Mouse (Mus musculus): Measurements from ENCODE around the gene Lrrc75b. TPM values are rescaled to one million over a fixed set of nuclear protein-coding genes. Genes with fewer than 3 reads are reported as not detected.

Lrrc75b gene
- total RNA-seq, 1 experiment, result 0.18 TPM

- TF ChIP-seq HCFC1 (IDR thresholded peaks at IDR 0.05; ENCODE audit: borderline replicate concordance, insufficient read depth, low read length) (no peak), MAFK (IDR thresholded peaks at IDR 0.05; ENCODE audit: insufficient read depth, low read depth, low read length) (no peak), ZNF384 (IDR thresholded peaks at IDR 0.05; ENCODE audit: low read depth, low read length) (no peak), CHD2 (IDR thresholded peaks at IDR 0.05; ENCODE audit: low read depth, low read length) (no peak), ZC3H11A (IDR thresholded peaks at IDR 0.05; ENCODE audit: borderline replicate concordance, low read depth, low read length) (no peak)
- H3K9me3 ChIP-seq (ENCODE audit: control insufficient read depth, insufficient read depth, low read depth, low read length), result no peaks in the 10 kb centered on the region
- no peak for DNase-seq (ENCODE audit: low read depth, low spot score)
- no peak overlapping the region for H3K4me3 ChIP-seq (ENCODE audit: insufficient read depth in 1 of 2, low read depth in 1 of 2, low read length in 2 of 2, poor library complexity in 1 of 2, severe bottlenecking in 1 of 2)
- no peaks in the 10 kb centered on the region for H3K36me3 ChIP-seq (ENCODE audit: control insufficient read depth, insufficient read depth, low read length, poor library complexity, severe bottlenecking)
- in situ Hi-C loops (cut with MboI; ENCODE audit: low sequenced_read_pairs in 2 of 2, unreplicated experiment in 2 of 2), result no loop called here
- H3K27ac ChIP-seq (ENCODE audit: insufficient read depth, low read depth, low read length, poor library complexity, severe bottlenecking), result no peak overlapping the region
- no peak overlapping the region for H3K9ac ChIP-seq (ENCODE audit: insufficient read depth, low read depth, low read length, poor library complexity, severe bottlenecking)
- H3K4me1 ChIP-seq (ENCODE audit: control insufficient read depth in 2 of 2, insufficient read depth in 2 of 2, low read length in 2 of 2, poor library complexity in 1 of 2), result peaks cover 10 to 15% of the 10 kb centered on the region in 2 experiments; a peak in 2 of 4 replicates
These were observed 1.6 kb downstream of the Lrrc75b start for GRCm38 (mm10) chr10:75558515-75558914.

- no peaks in the 10 kb centered on the region for H3K9me3 ChIP-seq (ENCODE audit: control insufficient read depth, insufficient read depth, low read depth, low read length)
- H3K27ac ChIP-seq (ENCODE audit: insufficient read depth, low read depth, low read length, poor library complexity, severe bottlenecking), result no peak overlapping the region
- no peak for DNase-seq (ENCODE audit: low read depth, low spot score)
- in situ Hi-C loops (cut with MboI; ENCODE audit: low sequenced_read_pairs in 2 of 2, unreplicated experiment in 2 of 2), result no loop called here
- no peak overlapping the region for H3K4me3 ChIP-seq (ENCODE audit: insufficient read depth in 1 of 2, low read depth in 1 of 2, low read length in 2 of 2, poor library complexity in 1 of 2, severe bottlenecking in 1 of 2)
- no peaks in the 10 kb centered on the region for H3K36me3 ChIP-seq (ENCODE audit: control insufficient read depth, insufficient read depth, low read length, poor library complexity, severe bottlenecking)
- TF ChIP-seq ZNF384 (IDR thresholded peaks at IDR 0.05; ENCODE audit: low read depth, low read length) (no peak), CHD2 (IDR thresholded peaks at IDR 0.05; ENCODE audit: low read depth, low read length) (no peak)
- H3K4me1 ChIP-seq (ENCODE audit: control insufficient read depth in 2 of 2, insufficient read depth in 2 of 2, low read length in 2 of 2, poor library complexity in 1 of 2), result peaks cover 5 to 20% of the 10 kb centered on the region in 2 experiments; a peak in 2 of 4 replicates
- H3K9ac ChIP-seq (ENCODE audit: insufficient read depth, low read depth, low read length, poor library complexity, severe bottlenecking), result no peak overlapping the region
These were observed 4.1 kb downstream of the Lrrc75b start for GRCm38 (mm10) chr10:75556026-75556425.

- TF ChIP-seq HCFC1 (IDR thresholded peaks at IDR 0.05; ENCODE audit: borderline replicate concordance, insufficient read depth, low read length), result no peak
- no peak for TF ChIP-seq MAFK (IDR thresholded peaks at IDR 0.05; ENCODE audit: insufficient read depth, low read depth, low read length)
- TF ChIP-seq CHD2 (IDR thresholded peaks at IDR 0.05; ENCODE audit: low read depth, low read length), result no peak
- no peak for TF ChIP-seq ZC3H11A (IDR thresholded peaks at IDR 0.05; ENCODE audit: borderline replicate concordance, low read depth, low read length)
- no peak for TF ChIP-seq ZNF384 (IDR thresholded peaks at IDR 0.05; ENCODE audit: low read depth, low read length)
- Histone ChIP-seq H3K36me3 (ENCODE audit: control insufficient read depth, insufficient read depth, low read length, poor library complexity, severe bottlenecking) (no peaks in the 10 kb centered on the region), H3K27ac (ENCODE audit: insufficient read depth, low read depth, low read length, poor library complexity, severe bottlenecking) (no peak overlapping the region), H3K9me3 (ENCODE audit: control insufficient read depth, insufficient read depth, low read depth, low read length) (no peaks in the 10 kb centered on the region), H3K4me3 (ENCODE audit: insufficient read depth in 1 of 2, low read depth in 1 of 2, low read length in 2 of 2, poor library complexity in 1 of 2, severe bottlenecking in 1 of 2) (no peak overlapping the region), H3K9ac (ENCODE audit: insufficient read depth, low read depth, low read length, poor library complexity, severe bottlenecking) (no peak overlapping the region), H3K4me1 (ENCODE audit: control insufficient read depth in 2 of 2, insufficient read depth in 2 of 2, low read length in 2 of 2, poor library complexity in 1 of 2) (peaks cover 5 to 21% of the 10 kb centered on the region in 2 experiments; a peak in 2 of 4 replicates)
- in situ Hi-C loops (cut with MboI; ENCODE audit: low sequenced_read_pairs in 2 of 2, unreplicated experiment in 2 of 2), result no loop called here
- no peak for DNase-seq (ENCODE audit: low read depth, low spot score)
These were observed 4.6 kb downstream of the Lrrc75b start for GRCm38 (mm10) chr10:75555557-75555956.

- no peak overlapping the region for H3K27ac ChIP-seq (ENCODE audit: insufficient read depth, low read depth, low read length, poor library complexity, severe bottlenecking)
- DNase-seq (ENCODE audit: low read depth, low spot score), result no peak
- TF ChIP-seq ZNF384 (IDR thresholded peaks at IDR 0.05; ENCODE audit: low read depth, low read length) (no peak), HCFC1 (IDR thresholded peaks at IDR 0.05; ENCODE audit: borderline replicate concordance, insufficient read depth, low read length) (no peak), ZC3H11A (IDR thresholded peaks at IDR 0.05; ENCODE audit: borderline replicate concordance, low read depth, low read length) (no peak), MAFK (IDR thresholded peaks at IDR 0.05; ENCODE audit: insufficient read depth, low read depth, low read length) (peak; percentile 34; the same call in 1 of the 2 replicates), CHD2 (IDR thresholded peaks at IDR 0.05; ENCODE audit: low read depth, low read length) (no peak)
- peaks cover 3 to 14% of the 10 kb centered on the region in 2 experiments; a peak in 2 of 4 replicates for H3K4me1 ChIP-seq (ENCODE audit: control insufficient read depth in 2 of 2, insufficient read depth in 2 of 2, low read length in 2 of 2, poor library complexity in 1 of 2)
- H3K9me3 ChIP-seq (ENCODE audit: control insufficient read depth, insufficient read depth, low read depth, low read length), result no peaks in the 10 kb centered on the region
- H3K4me3 ChIP-seq (ENCODE audit: insufficient read depth in 1 of 2, low read depth in 1 of 2, low read length in 2 of 2, poor library complexity in 1 of 2, severe bottlenecking in 1 of 2), result no peak overlapping the region
- in situ Hi-C loops (cut with MboI; ENCODE audit: low sequenced_read_pairs in 2 of 2, unreplicated experiment in 2 of 2), result no loop called here
- no peaks in the 10 kb centered on the region for H3K36me3 ChIP-seq (ENCODE audit: control insufficient read depth, insufficient read depth, low read length, poor library complexity, severe bottlenecking)
- H3K9ac ChIP-seq (ENCODE audit: insufficient read depth, low read depth, low read length, poor library complexity, severe bottlenecking), result no peak overlapping the region
These were observed 6.0 kb downstream of the Lrrc75b start for GRCm38 (mm10) chr10:75554090-75554489.

Data from ES-E14 (cell line).